Mouse (Mus musculus) midbrain, embryonic 14.5 days (tissue): Measurements from ENCODE around the gene Mark1. TPM values are rescaled to one million over a fixed set of nuclear protein-coding genes. Genes with fewer than 3 reads are reported as not detected.

Experiments used
- ATAC-seq: fragments of 200-750 bp; cut with Nextera tagmentation; 2 replicates; pipeline ENCODE4 v1.8.0; 2017; ENCODE audit warnings: moderate number of reproducible peaks, moderate library complexity; ENCODE audit not compliant: low FRiP score, low TSS enrichment
- DNase-seq: peaks from one replicate; pipeline ENCODE4 v3.0.0-alpha.2; 2015
- H3K27ac ChIP-seq: fragments of 300-500 bp; sonication (generic); replicated peaks from 2 replicates; pipeline ENCODE4 v1.5.1; 2014; ENCODE audit warnings: mild to moderate bottlenecking, low read depth, low read length, moderate library complexity
- H3K27me3 ChIP-seq: fragments of 300-500 bp; sonication (generic); 2 replicates; pipeline ENCODE4 v1.6.1; 2014; ENCODE audit warnings: low read length, control low read depth, mixed read lengths; ENCODE audit not compliant: control insufficient read depth, insufficient read depth
- H3K36me3 ChIP-seq: fragments of 300-500 bp; sonication (generic); 2 replicates; pipeline ENCODE4 v1.6.1; 2014; ENCODE audit warnings: low read length, control low read depth; ENCODE audit not compliant: control insufficient read depth, insufficient read depth
- H3K4me1 ChIP-seq: fragments of 300-500 bp; sonication (generic); 2 replicates; pipeline ENCODE4 v1.6.1; 2014; ENCODE audit warnings: mild to moderate bottlenecking, antibody characterized with exemption, low read length, control low read depth; ENCODE audit not compliant: control insufficient read depth, insufficient read depth
- H3K4me2 ChIP-seq: fragments of 300-500 bp; sonication (generic); 2 replicates; pipeline ENCODE4 v1.6.1; 2014; ENCODE audit warnings: mild to moderate bottlenecking, low read length, moderate library complexity
- H3K4me3 ChIP-seq: fragments of 300-500 bp; sonication (generic); replicated peaks from 2 replicates; pipeline ENCODE4 v1.5.1; 2014; ENCODE audit warnings: low read depth, low read length
- H3K9ac ChIP-seq: fragments of 300-500 bp; sonication (generic); replicated peaks from 2 replicates; pipeline ENCODE4 v1.6.1; 2014; ENCODE audit warnings: mild to moderate bottlenecking, low read length, moderate library complexity
- H3K9me3 ChIP-seq: fragments of 300-500 bp; sonication (generic); 2 replicates; pipeline ENCODE4 v1.6.1; 2016; ENCODE audit warnings: low read length, control low read depth, mixed read lengths; ENCODE audit not compliant: control insufficient read depth
- WGBS: fragments of 180-500 bp; shearing (Covaris S2); extraction: QIAGEN DNeasy Blood & Tissue Kit; methylation state at CpG from one replicate; pipeline ENCODE4 v1.1.7; 2014; 5-methylcytosine and 5-hydroxymethylcytosine counted together
- polyA plus RNA-seq: library from polyadenylated mRNA; unstranded; fragments of >200 nt; fragmentation: Nextera tagmentation; extraction: Ambion mirVana; gene quantifications from 2 replicates; pipeline ENCODE4 v1.2.1, GENCODE M21; 2014

Gene Mark1
- polyA plus RNA-seq, 1 experiment from 2014 or later = 14.6 TPM

- Histone ChIP-seq H3K27me3 (no peaks in the 10 kb centered on the region), H3K9me3 (no peaks in the 10 kb centered on the region), H3K4me1 (no peaks in the 10 kb centered on the region), H3K9ac (no peak overlapping the region), H3K4me2 (no peak overlapping the region), H3K4me3 (no peak overlapping the region), H3K27ac (no peak overlapping the region), H3K36me3 (no peaks in the 10 kb centered on the region)
- no peak for ATAC-seq
- peak; percentile 3 for DNase-seq
- 65% methylated on average over 3 of the region's 3 CpGs for WGBS
These were observed 139.1 kb downstream of the Mark1 start for GRCm38 (mm10) chr1:184860276-184860675.

GRCm38 (mm10) chr1:184858253-184858652, 141.1 kb downstream of the Mark1 start:
- Histone ChIP-seq H3K9me3 (no peaks in the 10 kb centered on the region), H3K9ac (no peak overlapping the region), H3K36me3 (no peaks in the 10 kb centered on the region), H3K27ac (no peak overlapping the region), H3K4me3 (no peak overlapping the region), H3K4me2 (no peak overlapping the region), H3K27me3 (no peaks in the 10 kb centered on the region), H3K4me1 (no peaks in the 10 kb centered on the region)
- no peak for ATAC-seq
- 90% methylated on average over 1 of the region's 1 CpGs for WGBS
- no peak for DNase-seq

GRCm38 (mm10) chr1:184857216-184857615, 142.2 kb downstream of the Mark1 start:
- no peak overlapping the region for H3K4me2 ChIP-seq
- no peak overlapping the region for H3K9ac ChIP-seq
- no peaks in the 10 kb centered on the region for H3K36me3 ChIP-seq
- H3K27me3 ChIP-seq = no peaks in the 10 kb centered on the region
- no peak overlapping the region for H3K4me3 ChIP-seq
- ATAC-seq (no peak), DNase-seq (no peak)
- WGBS = 88% methylated on average over 9 of the region's 9 CpGs
- no peaks in the 10 kb centered on the region for H3K9me3 ChIP-seq
- H3K4me1 ChIP-seq = no peaks in the 10 kb centered on the region
- no peak overlapping the region for H3K27ac ChIP-seq

GRCm38 (mm10) chr1:184853922-184854321, 145.4 kb downstream of the Mark1 start:
- H3K4me2 ChIP-seq = no peak overlapping the region
- peaks cover 3% of the 10 kb centered on the region; the same call in 1 of the 2 replicates for H3K27me3 ChIP-seq
- no peak overlapping the region for H3K4me3 ChIP-seq
- H3K4me1 ChIP-seq = 0 out of 2 replicates have a peak, but pooled peaks cover 3% of the 10 kb centered on the region
- DNase-seq (no peak), ATAC-seq (no peak)
- H3K27ac ChIP-seq = no peak overlapping the region
- no peaks in the 10 kb centered on the region for H3K9me3 ChIP-seq
- H3K36me3 ChIP-seq = no peaks in the 10 kb centered on the region
- no peak overlapping the region for H3K9ac ChIP-seq
- 79% methylated on average over 3 of the region's 3 CpGs for WGBS

- Histone ChIP-seq H3K4me3 (no peak overlapping the region), H3K27ac (no peak overlapping the region), H3K4me1 (0 out of 2 replicates have a peak, but pooled peaks cover 3% of the 10 kb centered on the region), H3K36me3 (no peaks in the 10 kb centered on the region), H3K9me3 (no peaks in the 10 kb centered on the region), H3K27me3 (peaks cover 3% of the 10 kb centered on the region; the same call in 1 of the 2 replicates), H3K4me2 (peak overlapping the region; percentile 4; the same call in 1 of the 2 replicates), H3K9ac (no peak overlapping the region)
- DNase-seq = peak; percentile 71
- 0 out of 2 replicates have a peak, but pooled peaks have one; percentile 51 for ATAC-seq
- WGBS = 11% methylated on average over 5 of the region's 5 CpGs
These were observed 146.0 kb downstream of the Mark1 start for GRCm38 (mm10) chr1:184853339-184853738.

- WGBS = 17% methylated on average over 31 of the region's 31 CpGs
- Histone ChIP-seq H3K4me1 (0 out of 2 replicates have a peak, but pooled peaks cover 3% of the 10 kb centered on the region), H3K27ac (peak overlapping the region; percentile 28; the same call in 1 of the 2 replicates), H3K36me3 (no peaks in the 10 kb centered on the region), H3K4me3 (no peak overlapping the region; the same call in 1 of the 2 replicates), H3K27me3 (peaks cover 3% of the 10 kb centered on the region; the same call in 1 of the 2 replicates), H3K4me2 (peak overlapping the region; percentile 47), H3K9me3 (no peaks in the 10 kb centered on the region), H3K9ac (no peak overlapping the region)
- DNase-seq (peak; percentile 91), ATAC-seq (peak; percentile 91)
These were observed 147.4 kb downstream of the Mark1 start for GRCm38 (mm10) chr1:184851741-184852618.

GRCm38 (mm10) chr1:184851166-184851565, 148.2 kb downstream of the Mark1 start:
- DNase-seq (no peak), ATAC-seq (no peak)
- Histone ChIP-seq H3K4me3 (no peak overlapping the region), H3K36me3 (no peaks in the 10 kb centered on the region), H3K27ac (no peak overlapping the region), H3K9me3 (no peaks in the 10 kb centered on the region), H3K4me2 (no peak overlapping the region), H3K9ac (no peak overlapping the region), H3K27me3 (peaks cover 3% of the 10 kb centered on the region; the same call in 1 of the 2 replicates), H3K4me1 (peaks cover 7% of the 10 kb centered on the region; the same call in 1 of the 2 replicates)
- 49% methylated on average over 7 of the region's 7 CpGs for WGBS

GRCm38 (mm10) chr1:184846973-184847372, 152.4 kb downstream of the Mark1 start:
- no peak overlapping the region for H3K4me2 ChIP-seq
- H3K4me1 ChIP-seq = peaks cover 6% of the 10 kb centered on the region; the same call in 1 of the 2 replicates
- WGBS = 47% methylated on average over 3 of the region's 3 CpGs
- H3K9me3 ChIP-seq = no peaks in the 10 kb centered on the region
- DNase-seq (no peak), ATAC-seq (no peak)
- no peak overlapping the region for H3K4me3 ChIP-seq
- peaks cover 3% of the 10 kb centered on the region; the same call in 1 of the 2 replicates for H3K27me3 ChIP-seq
- H3K36me3 ChIP-seq = no peaks in the 10 kb centered on the region
- no peak overlapping the region for H3K27ac ChIP-seq
- no peak overlapping the region for H3K9ac ChIP-seq
